Mouse (Mus musculus) stomach, postnatal 0 days (tissue): Measurements from ENCODE around the gene Eef1a2. TPM values are rescaled to one million over a fixed set of nuclear protein-coding genes. Genes with fewer than 3 reads are reported as not detected.
"Not testable (repeated sequence)": the region's sequence is repeated elsewhere in the genome, so short reads cannot be mapped to it uniquely, and the experiment has no call there.

Experiments
- ATAC-seq: fragments of 200-750 bp; cut with Nextera tagmentation; 2 replicates; pipeline ENCODE4 v1.8.0; 2017; ENCODE audit not compliant: low FRiP score, low TSS enrichment
- DNase-seq: peaks from one replicate; pipeline ENCODE4 v3.0.0-alpha.2; 2016; ENCODE audit warnings: low spot score
- H3K27ac ChIP-seq: fragments of 300-500 bp; sonication (generic); replicated peaks from 2 replicates; pipeline ENCODE4 v1.5.1; 2014; ENCODE audit warnings: mild to moderate bottlenecking, control low read depth
- H3K27me3 ChIP-seq: fragments of 300-500 bp; sonication (generic); 2 replicates; pipeline ENCODE4 v1.6.1; 2014; ENCODE audit warnings: low read length; ENCODE audit not compliant: control insufficient read depth, insufficient read depth
- H3K36me3 ChIP-seq: fragments of 300-500 bp; sonication (generic); 2 replicates; pipeline ENCODE4 v1.6.1; 2014; ENCODE audit warnings: low read length, mixed read lengths; ENCODE audit not compliant: control insufficient read depth, insufficient read depth
- H3K4me1 ChIP-seq: fragments of 300-500 bp; sonication (generic); replicated peaks from 2 replicates; pipeline ENCODE4 v1.6.1; 2014; ENCODE audit warnings: antibody characterized with exemption; ENCODE audit not compliant: control insufficient read depth, insufficient read depth
- H3K4me2 ChIP-seq: fragments of 300-500 bp; sonication (generic); replicated peaks from 2 replicates; pipeline ENCODE4 v1.6.1; 2014; ENCODE audit warnings: low read depth, mild to moderate bottlenecking, control low read depth, moderate library complexity
- H3K4me3 ChIP-seq: fragments of 300-500 bp; sonication (generic); 2 replicates; pipeline ENCODE4 v1.5.1; 2014; ENCODE audit warnings: low read depth, low read length, control low read depth
- H3K9ac ChIP-seq: fragments of 300-500 bp; sonication (generic); 2 replicates; pipeline ENCODE4 v1.6.1; 2014; ENCODE audit warnings: mild to moderate bottlenecking, low read length, control low read depth, mixed read lengths
- H3K9me3 ChIP-seq: fragments of 300-500 bp; sonication (generic); 2 replicates; pipeline ENCODE4 v1.6.1; 2016; ENCODE audit warnings: low read length; ENCODE audit not compliant: control insufficient read depth
- CTCF ChIP-seq: IDR thresholded peaks from 2 replicates; pipeline ENCODE4 v1.5.1; 2016; ENCODE audit warnings: antibody characterized with exemption, low read depth, mild to moderate bottlenecking, moderate library complexity
- EP300 ChIP-seq: optimal IDR thresholded peaks from 2 replicates; pipeline ENCODE3; 2016; ENCODE audit warnings: antibody characterized with exemption
- WGBS: fragments of 180-500 bp; shearing (Covaris S2); extraction: QIAGEN DNeasy Blood & Tissue Kit; methylation state at CpG from one replicate; pipeline ENCODE4 v1.1.7; 2014; 5-methylcytosine and 5-hydroxymethylcytosine counted together
- polyA plus RNA-seq: library from polyadenylated mRNA; unstranded; fragments of >200 nt; fragmentation: Nextera tagmentation; extraction: Ambion mirVana; gene quantifications from 2 replicates; pipeline ENCODE4 v1.2.1, GENCODE M21; 2015

Eef1a2 gene
- polyA plus RNA-seq, 1 experiment from 2014 or later = 0.40 TPM

DNA sequence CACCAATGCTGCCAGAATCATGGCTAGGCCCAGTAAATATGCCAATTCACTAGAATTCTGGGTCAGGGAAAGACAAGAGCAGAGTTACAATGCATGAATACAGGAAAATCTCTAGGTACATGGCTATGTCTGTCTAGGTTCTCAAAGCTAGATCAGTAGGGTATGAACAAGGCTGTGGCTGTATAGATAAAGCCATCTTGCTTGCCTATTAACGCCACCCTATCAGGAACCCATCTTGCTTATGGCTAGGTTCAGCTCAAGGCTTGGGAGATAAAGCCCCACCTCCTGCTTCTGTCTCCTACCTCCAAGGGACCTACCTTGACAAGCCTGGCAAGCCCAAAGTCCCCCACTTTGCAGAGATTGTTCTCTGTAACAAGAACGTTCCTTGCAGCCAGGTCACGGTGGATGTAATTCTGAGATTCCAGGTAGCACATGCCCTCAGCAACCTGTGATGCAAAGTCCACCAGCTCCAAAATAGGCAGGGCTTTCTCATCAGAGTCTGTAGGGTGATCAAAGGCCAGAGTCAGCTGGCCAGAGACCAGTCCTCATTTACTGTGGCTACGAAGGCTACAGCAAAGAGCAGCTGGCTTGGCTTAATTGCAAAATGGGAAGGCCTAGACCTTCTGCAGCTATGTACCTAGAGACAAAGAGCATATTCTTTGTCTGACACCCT lies 40.0 kb upstream of the Eef1a2 start:
- 76% methylated on average over 4 of the region's 4 CpGs for WGBS
- H3K4me3 ChIP-seq = no peak overlapping the region
- ATAC-seq = no peak

DNA sequence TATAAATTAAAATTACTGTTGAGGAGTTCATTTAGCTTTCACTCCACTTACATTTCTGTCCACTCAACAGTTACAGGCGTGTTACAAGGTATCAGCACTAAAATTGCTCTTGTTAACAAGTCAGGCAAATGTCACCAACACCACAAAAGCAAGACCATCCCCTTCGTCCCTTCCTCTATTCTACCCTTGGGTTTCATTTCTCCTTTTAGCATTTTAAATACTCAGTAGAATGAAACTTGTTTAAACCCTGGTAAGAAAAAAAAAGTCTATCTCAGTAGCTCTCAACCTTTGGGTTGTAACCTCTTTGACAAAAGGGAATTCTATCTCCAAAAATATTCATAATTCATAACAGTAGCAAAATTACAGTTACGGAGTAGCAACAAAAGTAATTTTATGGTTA lies 36.2 kb upstream of the Eef1a2 start:
- 66% methylated on average over 3 of the region's 3 CpGs for WGBS
- DNase-seq = no peak
- TF ChIP-seq CTCF (no peak), EP300 (no peak)

More for the DNA sequence above, 40.0 kb upstream of the Eef1a2 start:
- no peak overlapping the region for H3K27ac ChIP-seq
- no peaks in the 10 kb centered on the region for H3K9me3 ChIP-seq
- TF ChIP-seq CTCF (no peak), EP300 (no peak)
- H3K27me3 ChIP-seq = no peaks in the 10 kb centered on the region
- DNase-seq = no peak
- no peak overlapping the region for H3K9ac ChIP-seq
- no peak overlapping the region for H3K4me2 ChIP-seq
- H3K4me1 ChIP-seq = no peaks in the 10 kb centered on the region
- no peaks in the 10 kb centered on the region for H3K36me3 ChIP-seq

DNA sequence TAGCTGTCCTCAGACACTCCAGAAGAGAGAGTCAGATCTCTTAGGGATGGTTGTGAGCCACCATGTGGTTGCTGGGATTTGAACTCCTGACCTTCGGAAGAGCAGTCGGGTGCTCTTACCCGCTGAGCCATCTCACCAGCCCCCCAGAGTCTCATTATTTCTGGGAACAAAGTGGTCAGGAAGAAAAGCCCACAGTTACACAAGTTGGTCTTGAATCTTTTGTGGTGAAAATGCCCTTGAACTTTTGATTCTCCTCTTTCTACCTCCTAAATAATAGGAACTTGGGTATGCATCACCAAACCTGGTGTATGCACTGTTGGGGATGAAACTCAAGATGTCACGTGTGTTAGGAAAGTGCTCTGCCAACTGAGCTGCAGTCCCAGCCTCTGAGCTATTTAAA lies 35.1 kb upstream of the Eef1a2 start:
- ATAC-seq (no peak), DNase-seq (no peak)
- Histone ChIP-seq H3K9ac (no peak overlapping the region), H3K27me3 (no peaks in the 10 kb centered on the region), H3K9me3 (no peaks in the 10 kb centered on the region), H3K4me1 (no peaks in the 10 kb centered on the region), H3K27ac (no peak overlapping the region), H3K4me3 (no peak overlapping the region), H3K36me3 (no peaks in the 10 kb centered on the region), H3K4me2 (no peak overlapping the region)
- no peak for TF ChIP-seq EP300
- no peak for TF ChIP-seq CTCF
- WGBS = 68% methylated on average over 4 of the region's 4 CpGs

More for the DNA sequence above, 36.2 kb upstream of the Eef1a2 start:
- ATAC-seq = no peak
- no peak overlapping the region for H3K27ac ChIP-seq
- no peaks in the 10 kb centered on the region for H3K27me3 ChIP-seq
- H3K4me2 ChIP-seq = no peak overlapping the region
- no peaks in the 10 kb centered on the region for H3K36me3 ChIP-seq
- H3K4me1 ChIP-seq = no peaks in the 10 kb centered on the region
- H3K9ac ChIP-seq = no peak overlapping the region
- no peak overlapping the region for H3K4me3 ChIP-seq
- H3K9me3 ChIP-seq = no peaks in the 10 kb centered on the region

DNA sequence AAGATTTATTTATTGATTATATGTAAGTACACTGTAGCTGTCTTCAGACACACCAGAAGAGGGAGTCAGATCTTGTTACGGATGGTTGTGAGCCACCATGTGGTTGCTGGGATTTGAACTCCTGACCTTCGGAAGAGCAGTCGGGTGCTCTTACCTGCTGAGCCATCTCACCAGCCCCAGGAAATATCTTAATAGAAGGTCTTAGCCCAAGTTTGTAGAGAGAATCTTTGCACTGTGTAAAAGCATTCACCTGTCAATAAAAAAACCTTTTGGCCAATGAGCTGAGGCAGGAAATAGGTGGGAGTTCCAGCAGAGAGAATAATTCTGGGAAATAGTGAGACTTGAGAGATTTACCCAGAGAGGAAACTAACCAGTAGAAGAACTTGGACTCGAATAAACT lies 34.6 kb upstream of the Eef1a2 start:
- WGBS = 73% methylated on average over 3 of the region's 4 CpGs
- H3K36me3 ChIP-seq, H3K27me3 ChIP-seq, DNase-seq, H3K9ac ChIP-seq, ATAC-seq, H3K27ac ChIP-seq, H3K4me3 ChIP-seq, H3K4me1 ChIP-seq, H3K4me2 ChIP-seq, H3K9me3 ChIP-seq: not testable (repeated sequence)

DNA sequence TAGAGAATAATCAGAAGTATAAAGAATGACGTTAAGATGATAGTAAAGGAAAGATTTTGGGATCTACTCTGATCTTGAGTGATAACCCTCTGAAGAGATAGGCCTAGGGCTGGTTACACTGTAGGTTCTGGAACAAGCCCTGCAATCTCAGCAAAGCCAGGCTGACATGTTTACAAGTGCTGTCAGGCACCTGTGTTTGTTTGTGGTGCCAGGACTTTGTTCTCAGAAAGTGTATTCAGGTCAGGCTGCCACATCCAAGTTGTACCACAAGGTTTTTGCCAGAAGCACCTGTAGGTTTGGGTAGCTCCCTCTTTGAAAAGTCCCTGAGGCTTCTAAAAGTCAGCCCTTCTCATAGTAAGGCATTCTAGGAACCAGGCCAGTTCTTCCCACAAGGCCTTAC lies 32.5 kb upstream of the Eef1a2 start:
- Histone ChIP-seq H3K9ac (no peak overlapping the region), H3K4me1 (no peaks in the 10 kb centered on the region), H3K36me3 (no peaks in the 10 kb centered on the region), H3K27me3 (no peaks in the 10 kb centered on the region), H3K4me2 (no peak overlapping the region), H3K27ac (peak overlapping the region; percentile 97), H3K4me3 (no peak overlapping the region), H3K9me3 (no peaks in the 10 kb centered on the region)
- DNase-seq (no peak), ATAC-seq (no peak)
- TF ChIP-seq CTCF = no peak
- no peak for TF ChIP-seq EP300
- 94% methylated on average over 1 of the region's 1 CpGs for WGBS

DNA sequence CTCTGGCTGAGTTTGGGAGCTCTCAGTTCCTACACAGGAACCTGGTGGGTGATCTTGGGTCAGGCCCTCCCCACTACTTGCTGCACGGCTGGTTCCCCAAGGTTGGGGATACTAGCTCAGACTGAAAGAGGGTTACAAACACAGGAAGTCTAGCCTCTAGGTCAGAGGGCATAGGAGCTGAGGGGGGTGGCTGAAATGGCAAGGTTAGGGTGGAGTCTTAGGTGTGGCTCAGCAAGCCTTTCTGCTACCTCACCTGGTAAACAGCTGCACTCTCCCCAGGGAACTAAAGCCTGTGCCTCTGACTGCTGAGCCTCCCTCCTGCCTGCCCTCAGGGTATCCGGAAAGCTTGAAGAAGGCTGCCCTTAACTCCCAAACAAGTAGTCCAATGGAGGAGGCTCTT lies 31.9 kb upstream of the Eef1a2 start:
- no peaks in the 10 kb centered on the region for H3K9me3 ChIP-seq
- no peaks in the 10 kb centered on the region for H3K36me3 ChIP-seq
- 0 out of 2 replicates have a peak overlapping the region, but pooled peaks have one; percentile 38 for H3K9ac ChIP-seq
- H3K4me1 ChIP-seq = no peaks in the 10 kb centered on the region
- peak; percentile 76 for ATAC-seq
- WGBS = 32% methylated on average over 2 of the region's 2 CpGs
- no peak for TF ChIP-seq EP300
- TF ChIP-seq CTCF = no peak
- peak; percentile 82 for DNase-seq
- peak overlapping the region; percentile 59; the same call in 1 of the 2 replicates for H3K4me2 ChIP-seq
- no peak overlapping the region for H3K4me3 ChIP-seq
- H3K27ac ChIP-seq = peak overlapping the region; percentile 97
- no peaks in the 10 kb centered on the region for H3K27me3 ChIP-seq
